In the genomic region with DNA sequence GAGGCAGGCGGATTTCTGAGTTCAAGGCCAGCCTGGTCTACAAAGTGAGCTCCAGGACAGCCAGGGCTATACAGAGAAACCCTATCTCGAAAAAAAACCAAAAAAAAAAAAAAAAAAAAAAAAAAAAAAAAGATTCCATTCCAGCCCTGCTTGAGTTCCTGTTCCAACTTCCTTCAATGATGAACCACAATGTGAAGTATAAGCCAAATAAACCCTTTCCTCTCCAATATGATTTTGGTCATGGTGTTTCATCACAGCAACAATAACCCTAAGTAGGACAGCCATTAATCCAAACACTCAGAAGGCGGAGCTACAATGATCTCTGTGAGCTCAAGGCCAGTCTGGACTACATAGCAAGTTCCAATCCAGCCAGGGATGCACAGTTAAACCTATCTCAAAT, we compare ENCODE assay signal across 1 mouse cellular context. TPM values are rescaled to one million over a fixed set of nuclear protein-coding genes. Genes with fewer than 3 reads are reported as not detected.
"Had no signal": no experiment of that assay in that cellular context is flagged by ENCODE, and none has a peak within 500 bp of the region (broad histone marks: within the 10 kb centered on the region; RNA-seq: fewer than 3 reads in every experiment).

No protein-coding gene starts in this region.

RNA-seq across cellular contexts. Expression of gene Prrt4, which starts 38.3 kb away (rescaled TPM):
- total RNA-seq: neutrophil, adult 5-6 weeks had no signal
